Mouse (Mus musculus) embryonic facial prominence, embryonic 12.5 days (tissue): ENCODE results near the gene Tuba3a. TPM values are rescaled to one million over a fixed set of nuclear protein-coding genes. Genes with fewer than 3 reads are reported as not detected.
A peak's percentile ranks its signal among the peaks of the same experiment; 100 is the strongest.
"Not testable (repeated sequence)": the region's sequence is repeated elsewhere in the genome, so short reads cannot be mapped to it uniquely, and the experiment has no call there.

Experiments used
- ATAC-seq: fragments of 200-750 bp; cut with Nextera tagmentation; 2 replicates; pipeline ENCODE4 v1.8.0; 2017; ENCODE audit not compliant: insufficient number of reproducible peaks, insufficient read depth, low FRiP score, low TSS enrichment
- H3K27ac ChIP-seq: fragments of 300-500 bp; sonication (generic); 2 replicates; pipeline ENCODE4 v1.5.1; 2016; ENCODE audit warnings: mild to moderate bottlenecking
- H3K27me3 ChIP-seq: fragments of 300-500 bp; sonication (generic); 2 replicates; pipeline ENCODE4 v1.6.1; 2016; ENCODE audit warnings: mild to moderate bottlenecking, moderate library complexity
- H3K36me3 ChIP-seq: fragments of 300-500 bp; sonication (generic); 2 replicates; pipeline ENCODE4 v1.6.1; 2016; ENCODE audit warnings: mild to moderate bottlenecking
- H3K4me1 ChIP-seq: fragments of 300-500 bp; sonication (generic); 2 replicates; pipeline ENCODE4 v1.6.1; 2016
- H3K4me2 ChIP-seq: fragments of 300-500 bp; sonication (generic); replicated peaks from 2 replicates; pipeline ENCODE4 v1.6.1; 2016; ENCODE audit warnings: mild to moderate bottlenecking, moderate library complexity
- H3K4me3 ChIP-seq: fragments of 300-500 bp; sonication (generic); 2 replicates; pipeline ENCODE4 v1.5.1; 2016; ENCODE audit warnings: mild to moderate bottlenecking
- H3K9ac ChIP-seq: fragments of 300-500 bp; sonication (generic); 2 replicates; pipeline ENCODE4 v1.6.1; 2016; ENCODE audit warnings: mild to moderate bottlenecking, moderate library complexity
- H3K9me3 ChIP-seq: fragments of 300-500 bp; sonication (generic); 2 replicates; pipeline ENCODE4 v1.6.1; 2016; ENCODE audit warnings: mild to moderate bottlenecking, moderate library complexity
- WGBS: fragments of 180-500 bp; shearing (Covaris S2); methylation state at CpG from one replicate; pipeline ENCODE4 v1.1.7; 2016; 5-methylcytosine and 5-hydroxymethylcytosine counted together
- polyA plus RNA-seq: library from polyadenylated mRNA; unstranded; fragments of >200 nt; fragmentation: Nextera tagmentation; extraction: Ambion mirVana; gene quantifications from 2 replicates; pipeline ENCODE4 v1.2.1, GENCODE M21; 2016

The Tuba3a gene
- polyA plus RNA-seq, 1 experiment from 2014 or later: 0.20 TPM

DNA sequence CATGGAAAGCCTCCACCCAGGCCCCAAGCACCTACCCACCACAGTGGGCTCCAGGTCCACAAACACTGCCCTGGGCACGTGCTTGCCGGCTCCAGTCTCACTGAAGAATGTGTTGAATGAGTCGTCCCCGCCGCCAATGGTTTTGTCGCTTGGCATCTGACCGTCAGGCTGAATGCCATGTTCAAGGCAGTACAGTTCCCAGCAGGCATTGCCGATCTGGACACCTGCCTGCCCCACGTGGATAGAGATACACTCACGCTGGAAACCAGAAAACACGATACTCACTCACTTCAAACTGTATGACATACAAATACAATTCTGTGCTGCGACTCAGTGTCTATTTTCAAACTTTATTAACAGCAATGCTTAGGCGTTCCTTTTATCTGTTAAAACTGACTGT lies 3.1 kb downstream of the Tuba3a start:
- H3K36me3 ChIP-seq, H3K4me1 ChIP-seq, H3K9me3 ChIP-seq, H3K4me2 ChIP-seq, H3K4me3 ChIP-seq, H3K27ac ChIP-seq, H3K9ac ChIP-seq, H3K27me3 ChIP-seq, ATAC-seq: not testable (repeated sequence)
- 90% methylated on average over 13 of the region's 13 CpGs for WGBS

DNA sequence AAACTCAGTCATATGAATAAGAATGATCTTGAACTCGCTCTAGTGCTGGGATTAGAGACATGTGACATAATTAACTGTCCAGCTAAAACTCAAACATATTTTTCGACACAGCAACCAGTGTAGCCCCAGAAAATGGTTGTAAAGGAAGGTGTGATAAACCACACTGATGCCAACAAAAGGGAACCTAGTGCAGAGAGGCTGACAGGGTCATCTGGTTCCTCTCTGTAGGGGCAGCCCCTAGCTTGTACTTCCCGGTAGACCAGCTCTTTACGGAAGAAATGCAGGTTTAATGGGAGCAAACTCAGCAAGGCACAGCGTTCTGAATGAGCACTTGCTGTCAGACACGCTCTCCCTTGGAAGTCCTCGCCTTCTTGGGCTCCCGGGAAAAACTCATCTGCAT lies 6.1 kb downstream of the Tuba3a start:
- no peaks in the 10 kb centered on the region for H3K36me3 ChIP-seq
- H3K27ac ChIP-seq: no peak overlapping the region
- H3K27me3 ChIP-seq: no peaks in the 10 kb centered on the region
- no peaks in the 10 kb centered on the region for H3K4me1 ChIP-seq
- ATAC-seq: no peak
- WGBS: 70% methylated on average over 8 of the region's 8 CpGs
- H3K4me3 ChIP-seq: no peak overlapping the region
- H3K9ac ChIP-seq: no peak overlapping the region
- no peak overlapping the region for H3K4me2 ChIP-seq
- no peaks in the 10 kb centered on the region for H3K9me3 ChIP-seq

DNA sequence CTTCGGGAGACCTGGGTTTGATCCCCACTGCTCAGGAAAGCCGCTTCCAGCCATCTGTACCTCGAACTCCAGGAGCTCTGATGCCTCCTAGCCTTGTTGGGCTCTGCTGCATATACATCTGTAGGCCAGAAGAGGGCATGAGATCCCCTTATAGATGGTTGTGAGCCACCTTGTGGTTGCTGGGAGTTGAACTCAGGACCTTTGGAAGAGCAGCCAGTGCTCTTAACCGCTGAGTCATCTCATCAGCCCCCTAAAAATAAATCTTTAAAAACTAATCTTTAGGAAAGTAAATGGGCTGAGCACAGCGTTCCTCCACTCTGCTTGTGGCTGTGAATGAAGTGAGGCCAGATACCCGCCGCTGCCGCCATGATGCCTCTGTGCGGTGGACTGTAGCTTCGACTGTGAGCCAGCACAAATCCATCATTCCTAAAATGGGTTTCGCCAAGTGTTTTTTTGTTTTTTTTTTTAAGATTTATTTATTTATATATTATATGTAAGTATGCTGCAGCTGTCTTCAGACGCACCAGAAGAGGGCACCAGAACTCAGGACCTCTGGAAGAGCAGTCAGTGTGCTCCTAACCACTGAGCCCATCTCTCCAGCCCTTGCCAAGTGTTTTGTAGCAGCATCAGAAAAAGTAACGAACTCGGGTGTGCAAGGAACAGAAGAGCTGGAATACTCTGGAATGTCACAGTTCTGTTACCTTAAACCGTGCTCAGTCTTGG lies 10.8 kb downstream of the Tuba3a start:
- Histone ChIP-seq H3K4me3 (no peak overlapping the region), H3K27me3 (peaks cover 5% of the 10 kb centered on the region; the same call in 1 of the 2 replicates), H3K27ac (no peak overlapping the region), H3K36me3 (no peaks in the 10 kb centered on the region), H3K9me3 (no peaks in the 10 kb centered on the region), H3K4me1 (no peaks in the 10 kb centered on the region), H3K9ac (no peak overlapping the region), H3K4me2 (no peak overlapping the region)
- ATAC-seq: no peak
- 55% methylated on average over 15 of the region's 15 CpGs for WGBS

DNA sequence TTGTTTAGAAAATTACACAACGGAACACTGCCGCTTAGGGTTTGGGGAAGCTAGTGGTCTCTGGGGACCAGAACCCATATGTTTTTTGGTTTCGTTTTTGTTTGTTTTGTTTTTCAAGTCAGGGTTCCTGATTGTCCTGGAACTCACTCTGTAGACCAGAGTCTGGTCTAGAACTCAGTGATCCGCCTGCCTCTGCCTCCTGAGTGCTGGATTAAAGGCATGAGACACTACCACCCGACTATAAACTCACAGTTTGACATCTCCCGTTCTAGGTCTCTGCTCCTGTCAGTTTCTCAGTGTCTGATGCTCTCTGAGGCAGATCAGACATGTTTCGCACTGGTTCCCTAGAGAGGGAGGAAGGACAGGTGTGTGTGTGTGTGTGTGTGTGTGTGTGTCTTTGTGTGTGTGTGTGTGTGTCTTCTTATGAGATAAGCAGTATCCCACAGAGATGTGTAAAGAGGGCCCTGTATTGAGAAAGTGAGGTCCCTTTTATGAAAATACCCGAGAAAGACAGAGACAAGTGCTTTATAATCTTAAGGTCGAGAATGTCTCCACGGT lies 13.5 kb downstream of the Tuba3a start:
- no peak for ATAC-seq

DNA sequence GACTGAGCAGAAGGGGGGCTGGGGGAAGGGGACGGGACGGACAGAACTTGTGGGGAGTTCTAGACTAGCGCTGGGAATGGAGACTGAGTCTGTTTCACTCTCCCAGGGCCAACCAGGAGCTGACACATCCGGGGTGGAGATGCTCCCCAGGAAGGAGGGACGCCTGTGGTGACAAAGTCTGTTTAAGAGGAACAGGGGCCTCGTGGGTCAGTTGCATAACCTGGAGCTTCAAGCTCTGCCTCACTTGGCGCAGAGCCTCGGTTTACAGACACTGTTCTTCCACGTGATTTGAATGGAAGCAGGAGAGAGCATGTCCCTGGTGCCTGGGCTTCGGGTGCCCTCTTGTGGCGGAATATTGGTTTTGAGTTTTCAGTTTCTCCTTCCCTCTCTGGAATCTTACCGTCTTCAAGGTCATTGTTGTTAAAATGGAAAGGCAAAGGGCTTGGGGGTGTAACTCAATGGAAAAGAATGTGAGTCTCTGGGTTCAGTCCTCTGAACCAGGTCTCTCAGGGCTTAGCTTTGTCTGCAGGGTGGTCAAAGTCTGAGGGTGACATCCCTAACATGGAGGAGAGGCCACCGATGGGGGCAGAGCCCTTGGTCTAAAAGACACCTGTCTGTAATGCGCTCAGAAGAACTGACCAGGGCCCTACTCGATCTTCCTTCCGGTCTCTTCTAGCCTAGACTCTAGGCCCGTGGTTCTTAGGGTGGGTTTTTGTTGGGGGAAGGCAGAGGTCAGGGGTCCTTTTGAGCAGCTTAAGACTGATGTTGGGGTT lies 14.2 kb downstream of the Tuba3a start:
- peak; percentile 74; the same call in 1 of the 2 replicates for ATAC-seq
- no peaks in the 10 kb centered on the region for H3K4me1 ChIP-seq
- H3K36me3 ChIP-seq: no peaks in the 10 kb centered on the region
- no peak overlapping the region for H3K9ac ChIP-seq
- H3K27me3 ChIP-seq: peaks cover 5% of the 10 kb centered on the region; the same call in 1 of the 2 replicates
- H3K9me3 ChIP-seq: no peaks in the 10 kb centered on the region
- peak overlapping the region; percentile 14; the same call in 1 of the 2 replicates for H3K4me3 ChIP-seq
- no peak overlapping the region for H3K27ac ChIP-seq
- peak overlapping the region; percentile 44 for H3K4me2 ChIP-seq
- 17% methylated on average over 17 of the region's 17 CpGs for WGBS

More for the DNA sequence above, 13.5 kb downstream of the Tuba3a start:
- Histone ChIP-seq H3K9me3 (no peaks in the 10 kb centered on the region), H3K27ac (no peak overlapping the region), H3K36me3 (no peaks in the 10 kb centered on the region), H3K4me2 (no peak overlapping the region), H3K4me3 (no peak overlapping the region), H3K27me3 (peaks cover 5% of the 10 kb centered on the region; the same call in 1 of the 2 replicates), H3K9ac (no peak overlapping the region), H3K4me1 (no peaks in the 10 kb centered on the region)
- WGBS: 78% methylated on average over 10 of the region's 10 CpGs

DNA sequence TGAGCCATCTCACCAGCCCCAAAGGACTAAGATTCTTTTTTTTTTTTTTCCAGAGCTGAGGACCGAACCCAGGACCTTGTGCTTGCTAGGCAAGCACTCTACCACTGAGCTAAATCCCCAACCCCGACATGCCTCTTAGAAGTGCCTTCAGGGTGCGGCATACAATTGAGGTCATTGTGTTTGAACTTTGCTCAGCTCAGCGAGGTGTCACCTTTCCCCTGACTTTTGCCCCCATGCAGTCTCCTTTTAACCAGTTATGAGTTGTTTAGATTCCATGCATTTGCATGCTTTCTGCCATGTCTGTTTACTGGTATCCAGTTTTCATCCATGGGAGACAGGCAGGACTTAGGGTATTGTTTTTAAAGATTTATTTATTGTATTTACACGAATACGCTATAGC lies 17.0 kb downstream of the Tuba3a start:
- Histone ChIP-seq H3K4me2 (no peak overlapping the region), H3K4me1 (no peaks in the 10 kb centered on the region), H3K9ac (no peak overlapping the region), H3K27ac (no peak overlapping the region), H3K4me3 (no peak overlapping the region), H3K36me3 (no peaks in the 10 kb centered on the region), H3K27me3 (peaks cover 5% of the 10 kb centered on the region; the same call in 1 of the 2 replicates), H3K9me3 (no peaks in the 10 kb centered on the region)
- 32% methylated on average over 6 of the region's 6 CpGs for WGBS
- ATAC-seq: no peak

DNA sequence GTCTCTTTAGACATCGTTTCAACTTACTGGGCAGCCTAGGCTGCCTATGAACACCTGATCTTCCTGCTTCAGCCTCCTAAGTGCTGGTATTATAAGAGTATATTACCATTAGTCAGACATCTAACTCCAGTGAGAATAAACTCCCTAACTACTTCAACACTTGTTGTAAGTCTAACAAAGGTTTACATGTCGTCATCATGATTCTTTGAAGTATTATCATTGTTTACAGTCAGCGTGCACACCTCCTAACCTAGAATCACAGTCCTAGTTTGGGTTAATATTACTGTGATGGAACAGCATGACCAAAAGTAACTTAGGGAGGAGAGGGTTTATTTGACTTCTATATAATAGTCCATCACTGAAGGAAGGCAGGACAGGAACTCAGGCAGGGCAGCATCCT lies 18.4 kb downstream of the Tuba3a start:
- no peaks in the 10 kb centered on the region for H3K9me3 ChIP-seq
- WGBS: 85% methylated on average over 3 of the region's 3 CpGs
- no peak overlapping the region for H3K4me3 ChIP-seq
- ATAC-seq: no peak
- no peaks in the 10 kb centered on the region for H3K36me3 ChIP-seq
- H3K4me2 ChIP-seq: no peak overlapping the region
- H3K27ac ChIP-seq: no peak overlapping the region
- H3K27me3 ChIP-seq: no peaks in the 10 kb centered on the region
- H3K4me1 ChIP-seq: no peaks in the 10 kb centered on the region
- no peak overlapping the region for H3K9ac ChIP-seq

- H3K9me3 ChIP-seq, H3K27ac ChIP-seq, H3K4me3 ChIP-seq, H3K27me3 ChIP-seq, H3K9ac ChIP-seq, H3K36me3 ChIP-seq, ATAC-seq, H3K4me1 ChIP-seq, H3K4me2 ChIP-seq: not testable (repeated sequence)
- 72% methylated on average over 6 of the region's 6 CpGs for WGBS
These were observed 19.2 kb downstream of the Tuba3a start for GRCm38 (mm10) chr6:125266600-125266999.

DNA sequence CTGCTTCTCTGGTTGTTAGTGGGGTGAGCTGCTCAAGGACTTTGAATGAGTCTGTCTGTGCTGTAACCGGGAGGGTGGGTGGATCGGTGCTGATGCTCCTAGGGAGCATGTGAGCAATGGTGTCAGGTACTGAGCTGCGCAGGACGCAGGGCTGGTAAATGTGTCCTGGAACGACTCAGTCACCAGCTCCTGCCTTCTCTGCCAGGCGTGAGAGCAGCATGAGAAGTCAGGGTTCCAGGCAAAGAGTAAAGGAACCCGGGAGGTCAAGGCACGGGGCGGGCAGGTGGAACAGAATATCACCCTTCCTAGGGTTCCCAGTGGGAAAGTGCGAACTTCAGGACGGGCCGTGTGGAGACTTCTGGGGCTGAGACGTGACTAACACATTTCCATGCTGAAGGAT lies 19.8 kb downstream of the Tuba3a start:
- no peaks in the 10 kb centered on the region for H3K4me1 ChIP-seq

DNA sequence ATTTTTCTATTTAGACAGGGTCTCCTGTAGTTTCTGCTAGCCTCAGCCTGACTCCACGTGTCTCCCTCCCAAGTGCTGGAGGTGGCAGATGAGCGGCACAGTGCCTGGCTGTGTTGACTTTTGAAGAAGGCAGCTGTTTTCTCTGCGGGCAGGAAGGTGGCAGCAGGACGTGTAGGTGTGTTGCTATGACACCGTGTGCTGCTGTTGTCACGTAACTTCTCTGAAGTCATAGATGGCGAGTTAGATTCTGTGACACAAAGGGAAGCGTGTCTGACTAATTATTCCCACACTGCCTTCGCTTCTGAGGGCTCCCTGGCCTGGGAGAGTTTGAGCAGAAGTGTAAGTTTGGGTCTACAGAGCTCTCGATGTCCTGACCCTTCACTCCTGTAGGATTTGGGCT lies 20.6 kb downstream of the Tuba3a start:
- H3K4me1 ChIP-seq: no peaks in the 10 kb centered on the region
- no peak overlapping the region for H3K9ac ChIP-seq
- H3K27me3 ChIP-seq: no peaks in the 10 kb centered on the region
- H3K36me3 ChIP-seq: no peaks in the 10 kb centered on the region
- no peak for ATAC-seq
- no peaks in the 10 kb centered on the region for H3K9me3 ChIP-seq
- 61% methylated on average over 10 of the region's 10 CpGs for WGBS
- H3K4me2 ChIP-seq: no peak overlapping the region
- no peak overlapping the region for H3K27ac ChIP-seq
- no peak overlapping the region for H3K4me3 ChIP-seq

More for the DNA sequence above, 19.8 kb downstream of the Tuba3a start:
- Histone ChIP-seq H3K27ac (no peak overlapping the region), H3K4me3 (no peak overlapping the region), H3K4me2 (no peak overlapping the region), H3K36me3 (no peaks in the 10 kb centered on the region), H3K9ac (no peak overlapping the region), H3K9me3 (no peaks in the 10 kb centered on the region), H3K27me3 (no peaks in the 10 kb centered on the region)
- WGBS: 74% methylated on average over 13 of the region's 13 CpGs
- no peak for ATAC-seq

- H3K36me3 ChIP-seq: no peaks in the 10 kb centered on the region
- ATAC-seq: no peak
- no peaks in the 10 kb centered on the region for H3K27me3 ChIP-seq
- H3K4me2 ChIP-seq: no peak overlapping the region
- no peaks in the 10 kb centered on the region for H3K9me3 ChIP-seq
- no peaks in the 10 kb centered on the region for H3K4me1 ChIP-seq
- no peak overlapping the region for H3K4me3 ChIP-seq
- no peak overlapping the region for H3K27ac ChIP-seq
- WGBS: 86% methylated on average over 9 of the region's 9 CpGs
- no peak overlapping the region for H3K9ac ChIP-seq
These were observed 21.6 kb downstream of the Tuba3a start for GRCm38 (mm10) chr6:125264219-125264618.
